Mouse (Mus musculus): ENCODE measurements around the gene Ephx1. TPM values are rescaled to one million over a fixed set of nuclear protein-coding genes. Genes with fewer than 3 reads are reported as not detected.

Ephx1 gene
- polyA plus RNA-seq, 1 experiment from 2014 or later: 39.5 TPM

Other genes starting within 250 kb of the Ephx1 start
- 677 to 1,075 TPM (median 721 TPM) in 3 replicates for gene H3f3a, start 207.0 kb downstream of the Ephx1 start, polyA plus RNA-seq (2018)
- 14.4 to 20.0 TPM (median 18.7 TPM) in 3 replicates for gene Sde2, start 169.8 kb downstream of the Ephx1 start, polyA plus RNA-seq (2018)
- not detected in 3 replicates for gene Lefty2, start 127.8 kb downstream of the Ephx1 start, polyA plus RNA-seq (2018)
- 6.7 to 27.5 TPM (median 13.8 TPM) in 3 replicates for gene Pycr2, start 116.6 kb downstream of the Ephx1 start, polyA plus RNA-seq (2018)
- gene Lefty1, start 85.9 kb downstream of the Ephx1 start, polyA plus RNA-seq (2018): 0.14 to 1.1 TPM (median 0.87 TPM) in 3 replicates
- 15.0 to 21.6 TPM (median 19.5 TPM) in 3 replicates for gene Tmem63a, start 78.6 kb downstream of the Ephx1 start, polyA plus RNA-seq (2018)
- not detected in 3 replicates for gene 9130409I23Rik, start 30.3 kb upstream of the Ephx1 start, polyA plus RNA-seq (2018)
- 7.3 to 14.3 TPM (median 11.7 TPM) in 3 replicates for gene Nvl, start 123.3 kb upstream of the Ephx1 start, polyA plus RNA-seq (2018)
- 28.7 to 86.8 TPM (median 46.5 TPM) in 3 replicates for gene Cnih4, start 123.8 kb upstream of the Ephx1 start, polyA plus RNA-seq (2018)
- 115 to 137 TPM (median 119 TPM) in 3 replicates for gene Wdr26, start 191.1 kb upstream of the Ephx1 start, polyA plus RNA-seq (2018)